Mouse (Mus musculus) hindbrain, embryonic 13.5 days (tissue): ENCODE data around the gene Ccr10. TPM values are rescaled to one million over a fixed set of nuclear protein-coding genes. Genes with fewer than 3 reads are reported as not detected.

Experiments used
- microRNA-seq: library from miRNA; unstranded; fragments of <30 nt; microRNA quantifications from one replicate; pipeline ENCODE4, GENCODE M21; 2016
- polyA plus RNA-seq: library from polyadenylated mRNA; unstranded; fragments of >200 nt; fragmentation: Nextera tagmentation; extraction: Ambion mirVana; gene quantifications from 2 replicates; pipeline ENCODE4 v1.2.1, GENCODE M21; 2015

Ccr10 gene
- polyA plus RNA-seq, 1 experiment from 2014 or later: 0.13 TPM

Small RNAs within 50 kb of the gene (microRNA-seq; reads per million reads assigned to microRNA genes)
- not detected for gene Gm27626

Other genes starting within 250 kb of the Ccr10 start
- 51.5 and 53.3 TPM in 2 replicates for gene Stat3, start 235.9 kb downstream of the Ccr10 start, polyA plus RNA-seq
- gene Cavin1, start 204.6 kb downstream of the Ccr10 start, polyA plus RNA-seq: 42.0 and 43.9 TPM in 2 replicates
- gene Atp6v0a1, start 166.0 kb downstream of the Ccr10 start, polyA plus RNA-seq: 108 and 110 TPM in 2 replicates
- 10.7 and 11.3 TPM in 2 replicates for gene Naglu, start 105.4 kb downstream of the Ccr10 start, polyA plus RNA-seq
- 0.49 TPM in 1 of 2 replicates, not detected in the other for gene Hsd17b1, start 97.0 kb downstream of the Ccr10 start, polyA plus RNA-seq
- gene Coasy, start 92.9 kb downstream of the Ccr10 start, polyA plus RNA-seq: 41.9 and 44.1 TPM in 2 replicates
- gene Mlx, start 88.2 kb downstream of the Ccr10 start, polyA plus RNA-seq: 88.1 and 91.0 TPM in 2 replicates
- gene Psmc3ip, start 80.0 kb downstream of the Ccr10 start, polyA plus RNA-seq: 23.4 and 26.3 TPM in 2 replicates
- gene Retreg3, start 55.5 kb downstream of the Ccr10 start, polyA plus RNA-seq: 25.1 and 27.7 TPM in 2 replicates
- 79.6 and 84.0 TPM in 2 replicates for gene Tubg1, start 55.5 kb downstream of the Ccr10 start, polyA plus RNA-seq
- gene Tubg2, start 19.5 kb downstream of the Ccr10 start, polyA plus RNA-seq: 34.6 and 38.2 TPM in 2 replicates
- gene Cntnap1, start 4.9 kb downstream of the Ccr10 start, polyA plus RNA-seq: 2.6 and 2.8 TPM in 2 replicates
- 8.7 and 10.2 TPM in 2 replicates for gene Plekhh3, start 4.1 kb downstream of the Ccr10 start, polyA plus RNA-seq
- gene Ezh1, start 51.0 kb upstream of the Ccr10 start, polyA plus RNA-seq: 20.4 and 20.7 TPM in 2 replicates
- 84.8 and 94.9 TPM in 2 replicates for gene Ramp2, start 70.6 kb upstream of the Ccr10 start, polyA plus RNA-seq
- gene Vps25, start 78.3 kb upstream of the Ccr10 start, polyA plus RNA-seq: 110 and 115 TPM in 2 replicates
- 7.0 and 7.7 TPM in 2 replicates for gene Wnk4, start 85.1 kb upstream of the Ccr10 start, polyA plus RNA-seq
- 1.3 TPM in 2 replicates for gene Cntd1, start 103.6 kb upstream of the Ccr10 start, polyA plus RNA-seq
- 216 and 226 TPM in 2 replicates for gene Coa3, start 103.7 kb upstream of the Ccr10 start, polyA plus RNA-seq
- 166 and 188 TPM in 2 replicates for gene Becn1, start 126.8 kb upstream of the Ccr10 start, polyA plus RNA-seq
- gene Psme3, start 140.8 kb upstream of the Ccr10 start, polyA plus RNA-seq: 118 and 122 TPM in 2 replicates
- 1.9 and 2.4 TPM in 2 replicates for gene Aoc2, start 149.6 kb upstream of the Ccr10 start, polyA plus RNA-seq
- not detected in 2 replicates for gene Aoc3, start 155.2 kb upstream of the Ccr10 start, polyA plus RNA-seq
- not detected in 2 replicates for gene G6pc, start 192.1 kb upstream of the Ccr10 start, polyA plus RNA-seq
- gene Aarsd1, start 242.2 kb upstream of the Ccr10 start, polyA plus RNA-seq: 91.5 and 96.2 TPM in 2 replicates
- gene Gm27029, start 249.4 kb upstream of the Ccr10 start, polyA plus RNA-seq: 4.8 and 8.0 TPM in 2 replicates
- gene Rundc1, start 249.6 kb upstream of the Ccr10 start, polyA plus RNA-seq: 28.6 and 29.8 TPM in 2 replicates
- 2.3 and 2.8 TPM in 2 replicates for gene Ptges3l, start 249.9 kb upstream of the Ccr10 start, polyA plus RNA-seq